Comparison of ENCODE assay signal across 14 mouse cellular contexts in the genomic region with DNA sequence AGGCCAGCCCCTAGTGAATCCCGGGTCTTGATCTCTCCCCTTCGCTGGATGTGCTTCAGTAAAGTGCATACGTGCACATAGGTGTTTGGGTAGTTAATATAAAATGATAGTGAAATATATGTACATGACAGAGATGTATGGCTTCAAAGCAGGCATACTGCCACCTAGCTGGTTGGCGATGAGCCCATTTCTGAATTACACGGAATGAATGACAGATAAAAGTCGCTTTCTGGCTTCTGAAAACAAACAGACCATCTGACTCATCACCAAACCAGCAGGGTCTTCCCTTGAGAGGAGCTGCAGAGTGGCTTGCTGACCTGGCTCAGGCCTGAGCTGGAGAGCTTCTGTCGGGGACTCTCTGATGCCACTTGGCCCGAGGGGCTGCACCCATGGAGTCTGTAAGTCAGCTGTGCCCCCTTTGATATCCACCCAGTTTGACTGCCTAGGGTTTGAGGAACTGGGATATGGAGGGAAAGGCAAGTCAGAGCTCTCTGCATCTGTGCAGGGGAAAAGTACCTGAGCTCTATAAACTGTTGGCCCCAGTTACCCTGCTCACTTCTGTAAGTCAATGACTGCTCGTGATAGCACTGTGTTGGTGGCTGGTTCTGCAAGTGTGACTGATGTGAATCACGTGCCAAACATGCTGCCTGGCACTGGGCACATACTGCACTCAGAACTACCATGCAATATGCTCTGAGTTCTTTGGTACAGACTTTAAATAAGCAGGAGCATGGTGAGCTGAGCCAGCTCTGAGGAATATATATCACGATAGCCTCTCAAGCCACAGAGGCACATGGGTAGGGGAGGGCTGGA.
DNase-seq lines count a peak whose midpoint lies in the region; ATAC-seq and TF ChIP-seq lines count a peak whose summit lies in the region.
"Had no signal": no experiment of that assay in that cellular context is flagged by ENCODE, and none has a peak within 500 bp of the region (broad histone marks: within the 10 kb centered on the region; RNA-seq: fewer than 3 reads in every experiment).

No protein-coding gene starts in this region.

- H3K4me2 ChIP-seq in forebrain, embryonic 14.5 days (ENCODE audit: low read length), result no peak overlapping the region
- H3K4me2 ChIP-seq: hindbrain, embryonic 14.5 days; limb, embryonic 12.5 days; midbrain, embryonic 12.5 days had no signal

- H3K36me3 ChIP-seq in forebrain, embryonic 14.5 days (ENCODE audit: control insufficient read depth, insufficient read depth, low read length), result no peaks in the 10 kb centered on the region
- H3K36me3 ChIP-seq in forebrain, embryonic 10.5 days (replicated peaks), result no peaks in the 10 kb centered on the region
- H3K36me3 ChIP-seq: limb, embryonic 12.5 days; midbrain, embryonic 12.5 days had no signal

- TF ChIP-seq CTCF in layer of hippocampus, adult 2 months (conservative IDR thresholded peaks at IDR 0.05), result peak; percentile 26

- no peak overlapping the region for H3K27ac ChIP-seq in forebrain, embryonic 14.5 days (ENCODE audit: low read depth, low read length)
- no peak overlapping the region for H3K27ac ChIP-seq in forebrain, embryonic 10.5 days
- H3K27ac ChIP-seq in layer of hippocampus, adult 2 months, result peak overlapping the region; percentile 85; the same call in 1 of the 2 replicates
- H3K27ac ChIP-seq: hindbrain, embryonic 14.5 days; midbrain, embryonic 12.5 days had no signal

- H3K4me1 ChIP-seq in forebrain, embryonic 14.5 days (ENCODE audit: control insufficient read depth, insufficient read depth, low read length), result peaks cover 2% of the 10 kb centered on the region; the same call in 1 of the 2 replicates
- H3K4me1 ChIP-seq in forebrain, embryonic 10.5 days, result peaks cover 22% of the 10 kb centered on the region
- H3K4me1 ChIP-seq: midbrain, embryonic 12.5 days had no signal

- peak; percentile 72; the same call in 1 of the 2 replicates for ATAC-seq in forebrain, embryonic 14.5 days
- ATAC-seq in inflammation-experienced regulatory T-cells, adult 6 months, result no peak
- ATAC-seq: lung, postnatal 0 days had no signal

- DNase-seq in forebrain, embryonic 14.5 days (ENCODE audit: low spot score), result peak; percentile 68
- DNase-seq in forebrain, embryonic 10.5 days (ENCODE audit: extremely low spot score, low spot score), result no peak
- DNase-seq in layer of hippocampus, adult 2 months (ENCODE audit: low spot score in 2 of 2), result peak in 1 of 2 experiments; percentile 24
- no peak for DNase-seq in layer of hippocampus, postnatal 36 days
- peak; percentile 50 to 57 for DNase-seq in right cerebral cortex, postnatal 10 days (ENCODE audit: low spot score in 2 of 2)
- DNase-seq in right cerebral cortex, postnatal 25 days, result no peak
- DNase-seq: gastrocnemius, postnatal 25 days; kidney, postnatal 25 days; thymus, postnatal 25 days had no signal

- H3K4me3 ChIP-seq in forebrain, embryonic 14.5 days (ENCODE audit: low read depth, low read length), result no peak overlapping the region
- no peak overlapping the region for H3K4me3 ChIP-seq in forebrain, embryonic 10.5 days
- no peak overlapping the region for H3K4me3 ChIP-seq in layer of hippocampus, adult 2 months
- H3K4me3 ChIP-seq: limb, embryonic 12.5 days; midbrain, embryonic 12.5 days had no signal

- no peaks in the 10 kb centered on the region for H3K27me3 ChIP-seq in forebrain, embryonic 14.5 days (replicated peaks; ENCODE audit: control insufficient read depth, insufficient read depth, low read length)
- no peaks in the 10 kb centered on the region for H3K27me3 ChIP-seq in forebrain, embryonic 10.5 days (ENCODE audit: poor library complexity, severe bottlenecking)
- H3K27me3 ChIP-seq: midbrain, embryonic 12.5 days had no signal

- no peak overlapping the region for H3K9ac ChIP-seq in forebrain, embryonic 14.5 days (ENCODE audit: low read length)
- H3K9ac ChIP-seq: hindbrain, embryonic 14.5 days; limb, embryonic 12.5 days; midbrain, embryonic 12.5 days had no signal

- WGBS in forebrain, embryonic 14.5 days, result 81% methylated on average over 11 of the region's 11 CpGs
- WGBS in forebrain, embryonic 10.5 days, result 86% methylated on average over 11 of the region's 11 CpGs

- H3K9me3 ChIP-seq in forebrain, embryonic 14.5 days (replicated peaks; ENCODE audit: control insufficient read depth, low read length), result no peaks in the 10 kb centered on the region
- no peaks in the 10 kb centered on the region for H3K9me3 ChIP-seq in forebrain, embryonic 10.5 days
- H3K9me3 ChIP-seq: limb, embryonic 12.5 days; midbrain, embryonic 12.5 days had no signal

Comparison
In these comparisons a context has a peak if more than half of its experiments do, and no peak if none do; other contexts are left out.
1. DNase-seq: peak in forebrain, embryonic 14.5 days (single experiment) and right cerebral cortex, postnatal 10 days (2 of 2); none in forebrain, embryonic 10.5 days (single experiment), layer of hippocampus, postnatal 36 days (0 of 2) and right cerebral cortex, postnatal 25 days (single experiment).